Mouse (Mus musculus) retina, adult 2 months (tissue): ENCODE data around the gene Gm3685.
"Not testable (repeated sequence)": the region's sequence is repeated elsewhere in the genome, so short reads cannot be mapped to it uniquely, and the experiment has no call there.

Source experiments
- DNase-seq: peaks from one replicate; pipeline ENCODE4 v3.0.0-alpha.2; 2012; ENCODE audit warnings: low read depth, low spot score

Gene Gm3685

GRCm38 (mm10) chr14:7044870-7045269 lies at the start of gene Gm3685:
Gm3685 (minus strand) TSS chr14:7044970.
- not testable (repeated sequence) for DNase-seq

- DNase-seq = not testable (repeated sequence)
Measured at GRCm38 (mm10) chr14:7026781-7027749, 17.7 kb downstream of the Gm3685 start, which contains the start of gene Gm10406. Gm10406 (minus strand) TSS chr14:7027449.

GRCm38 (mm10) chr14:7026274-7026673 lies 18.5 kb downstream of the Gm3685 start:
- DNase-seq = not testable (repeated sequence)
